Mouse (Mus musculus) frontal cortex, postnatal 25 days (tissue): ENCODE results near the gene Plcg2.

Experiments used
- DNase-seq, 2 experiments: peaks; one replicate each; pipeline ENCODE4 v3.0.0; 2022; ENCODE audit warnings: low spot score in 2 of 2

Gene Plcg2

GRCm38 (mm10) chr8:117634406-117634805, 136.3 kb downstream of the Plcg2 start:
- no peak for DNase-seq

GRCm38 (mm10) chr8:117637462-117637861, 139.4 kb downstream of the Plcg2 start:
- DNase-seq, result no peak

GRCm38 (mm10) chr8:117639631-117640030, 141.5 kb downstream of the Plcg2 start:
- DNase-seq, result no peak

- DNase-seq, result no peak
Observed at GRCm38 (mm10) chr8:117645486-117645885, 147.4 kb downstream of the Plcg2 start.

- peak; percentile 48 to 62 for DNase-seq
Observed at GRCm38 (mm10) chr8:117646020-117646419, 147.9 kb downstream of the Plcg2 start.

- DNase-seq, result no peak
Observed at GRCm38 (mm10) chr8:117646440-117646839, 148.3 kb downstream of the Plcg2 start.

GRCm38 (mm10) chr8:117652318-117652717, 154.2 kb downstream of the Plcg2 start:
- no peak for DNase-seq

- no peak for DNase-seq
Observed at GRCm38 (mm10) chr8:117658990-117659389, 160.9 kb downstream of the Plcg2 start.

GRCm38 (mm10) chr8:117660358-117661031, 162.4 kb downstream of the Plcg2 start:
- peak in 1 of 2 experiments; percentile 4 for DNase-seq

- no peak for DNase-seq
Observed at GRCm38 (mm10) chr8:117667349-117668124, 169.4 kb downstream of the Plcg2 start.

GRCm38 (mm10) chr8:117670461-117670860, 172.4 kb downstream of the Plcg2 start:
- DNase-seq, result no peak

GRCm38 (mm10) chr8:117672558-117672957, 174.5 kb downstream of the Plcg2 start:
- DNase-seq, result no peak

GRCm38 (mm10) chr8:117673430-117673830, 175.3 kb downstream of the Plcg2 start, which contains the start of gene Sdr42e1:
Gene Sdr42e1, minus strand, starts transcription at chr8:117673689.
- peak; percentile 13 to 36 for DNase-seq

GRCm38 (mm10) chr8:117675171-117675570, 177.1 kb downstream of the Plcg2 start:
- DNase-seq, result no peak

- DNase-seq, result no peak
Observed at GRCm38 (mm10) chr8:117676460-117676859, 178.4 kb downstream of the Plcg2 start.

- no peak for DNase-seq
Observed at GRCm38 (mm10) chr8:117677011-117677410, 178.9 kb downstream of the Plcg2 start.

- DNase-seq, result no peak
Observed at GRCm38 (mm10) chr8:117678650-117679049, 180.6 kb downstream of the Plcg2 start.

- DNase-seq, result no peak
Observed at GRCm38 (mm10) chr8:117683925-117684472, 185.9 kb downstream of the Plcg2 start.

- no peak for DNase-seq
Observed at GRCm38 (mm10) chr8:117684504-117684903, 186.4 kb downstream of the Plcg2 start.
